Mouse (Mus musculus) heart, postnatal 10 days (tissue): ENCODE results near the gene Gm382. TPM values are rescaled to one million over a fixed set of nuclear protein-coding genes. Genes with fewer than 3 reads are reported as not detected.

ENCODE experiments used
- DNase-seq, 2 experiments: peaks; one replicate each; pipeline ENCODE4 v3.0.0; 2021
- intact Hi-C: fragments of 180-260 bp; cut with DNase I; formaldehyde crosslinking; loops from one replicate; pipeline ENCODE4 v1.15.1; 2025
- total RNA-seq, 2 experiments: library from RNA; stranded (reverse); gene quantifications; 2 replicates each; pipeline ENCODE4 v1.2.3; 2021

Gene Gm382
- not detected for total RNA-seq

DNA sequence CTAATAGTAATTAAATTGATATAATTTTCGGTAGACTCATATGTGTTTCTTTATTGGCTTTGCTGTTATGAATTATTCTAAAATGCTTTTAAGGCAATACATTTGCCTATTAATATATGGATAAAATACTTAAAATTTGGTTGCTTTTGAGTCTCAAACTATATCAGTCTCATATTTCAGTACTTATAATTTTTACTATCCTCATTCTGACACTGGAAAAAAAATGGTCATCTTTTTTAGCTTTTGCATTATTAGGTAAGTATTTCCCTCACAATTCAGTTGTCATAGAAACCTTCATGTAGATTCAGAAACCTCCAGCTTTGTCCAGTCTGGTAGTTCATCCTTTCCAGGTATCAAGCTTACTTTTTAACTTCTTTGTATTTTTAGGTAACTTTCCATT is at the start of gene Gm382:
Gene Gm382 (plus strand): TSS at position 301 of the 400 bp plus-strand sequence.
- intact Hi-C loops: no loop called here
- DNase-seq: no peak

GRCm38 (mm10) chrX:127070179-127070578 is 30.4 kb downstream of the Gm382 start:
- peak; percentile 1 to 7 for DNase-seq

DNA sequence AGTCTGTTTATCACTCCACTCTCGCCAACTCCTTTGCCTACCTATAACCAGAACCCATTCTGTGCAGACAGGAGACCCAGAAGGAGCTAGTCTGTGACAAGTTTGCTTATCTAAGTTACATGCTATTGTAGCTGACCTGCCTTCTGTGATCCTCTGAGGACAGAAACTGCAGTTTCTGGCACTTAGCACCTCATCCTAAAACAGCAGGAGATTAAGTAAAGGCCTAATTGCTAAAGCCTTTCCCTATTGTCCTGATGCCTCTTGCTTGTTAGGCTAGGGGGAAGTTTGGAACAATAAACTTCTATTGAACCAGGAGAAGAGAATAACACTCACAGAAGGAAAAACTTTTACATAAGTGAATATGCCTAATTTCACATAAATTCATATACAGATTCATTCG is 51.5 kb downstream of the Gm382 start:
- intact Hi-C loops: no loop called here
- DNase-seq: no peak

More at GRCm38 (mm10) chrX:127070179-127070578, 30.4 kb downstream of the Gm382 start:
- intact Hi-C loops: no loop called here

- intact Hi-C loops: no loop called here
- no peak for DNase-seq
These were observed 53.3 kb downstream of the Gm382 start for GRCm38 (mm10) chrX:127093036-127093435.

- DNase-seq: no peak
- intact Hi-C loops: no loop called here
These were observed 54.2 kb downstream of the Gm382 start for GRCm38 (mm10) chrX:127093961-127094360.

- DNase-seq: no peak
- intact Hi-C loops: no loop called here
These were observed 64.6 kb downstream of the Gm382 start for GRCm38 (mm10) chrX:127104341-127104740.

Other genes starting within 250 kb of the Gm382 start
- not detected for gene 4932411N23Rik, start 224.1 kb upstream of the Gm382 start, total RNA-seq